Mouse (Mus musculus): ENCODE measurements at regions not wholly inside any gene's neighbourhood (a gene's known extent, or its start where the extent isn't known, plus 50 kb on each side); places are given as distances from the start of the nearest gene placed in this dataset.

DNA sequence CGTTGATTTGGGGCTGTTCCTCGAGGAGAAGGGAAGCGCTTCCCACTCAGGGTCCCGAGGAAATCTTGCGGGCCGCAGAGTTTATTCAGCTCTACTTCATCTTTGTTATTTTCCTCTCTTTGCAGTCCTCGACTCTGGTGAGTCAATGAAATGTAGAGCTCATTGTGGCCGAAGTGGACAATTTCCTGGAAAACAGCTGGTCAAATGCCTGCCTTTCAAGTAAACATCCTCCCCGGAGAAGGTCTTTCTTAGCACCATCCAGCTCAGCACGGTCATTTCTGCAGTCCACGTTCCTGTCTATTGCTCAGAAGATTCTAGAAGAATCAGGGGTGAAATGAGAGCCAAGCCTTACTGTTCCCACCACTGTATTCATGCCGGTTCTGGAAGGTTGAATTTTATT lies 133.0 kb downstream of the Bcas1 start:
- Histone ChIP-seq H3K4me1 (ENCODE audit: control insufficient read depth, insufficient read depth, low read length) (no peaks in the 10 kb centered on the region), H3K27ac (ENCODE audit: insufficient read depth, low read depth, low read length) (no peak overlapping the region), H3K4me3 (ENCODE audit: insufficient read depth, low read length) (no peak overlapping the region)
- TF ChIP-seq POLR2A (IDR thresholded peaks at IDR 0.05; ENCODE audit: borderline replicate concordance, low read depth, low read length): no peak
- TF ChIP-seq CTCF (IDR thresholded peaks at IDR 0.05; ENCODE audit: low read depth, low read length): no peak

DNA sequence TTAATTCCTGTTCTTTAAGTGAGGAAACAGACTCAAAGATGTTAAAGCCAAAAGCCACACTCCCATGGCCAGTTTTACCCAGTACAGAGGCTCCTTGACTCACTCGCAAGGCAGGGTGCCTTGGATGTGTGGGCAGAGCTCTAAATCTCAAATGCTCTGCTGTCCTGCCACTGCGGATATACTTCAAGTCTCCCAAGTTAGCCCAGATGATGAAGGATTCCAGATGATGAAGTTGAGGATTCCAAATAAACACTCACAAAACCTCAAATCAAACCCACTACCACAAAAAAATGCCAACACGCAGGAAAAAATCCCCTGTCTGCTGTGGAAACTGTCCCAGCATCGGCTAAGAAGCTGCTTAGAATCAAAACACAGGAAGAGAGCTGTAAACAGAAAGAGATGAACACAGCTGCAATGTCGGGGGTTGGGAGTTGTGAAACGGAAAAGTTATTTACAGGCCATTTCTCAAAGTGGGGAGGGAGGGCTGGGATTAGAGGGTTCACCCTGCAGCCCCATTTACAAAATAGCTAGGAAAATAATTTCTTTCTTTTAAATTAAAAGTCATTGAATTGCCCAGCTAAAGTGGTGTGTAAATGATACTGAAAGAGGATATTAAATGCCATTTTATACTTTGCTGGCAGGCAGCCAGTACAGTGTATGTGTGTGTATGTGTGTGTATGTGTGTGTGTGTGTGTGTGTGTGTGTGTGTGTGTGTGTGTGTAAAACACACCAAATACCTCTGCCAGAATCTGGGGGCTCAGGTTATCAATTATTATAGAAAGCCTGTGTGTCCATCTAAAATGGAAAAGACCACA lies 135.6 kb downstream of the Bcas1 start:
- TF ChIP-seq POLR2A (IDR thresholded peaks at IDR 0.05; ENCODE audit: borderline replicate concordance, low read depth, low read length): no peak
- no peak for TF ChIP-seq CTCF (IDR thresholded peaks at IDR 0.05; ENCODE audit: low read depth, low read length)
- Histone ChIP-seq H3K4me1 (ENCODE audit: control insufficient read depth, insufficient read depth, low read length) (peaks cover 3% of the 10 kb centered on the region; the same call in 1 of the 2 replicates), H3K4me3 (ENCODE audit: insufficient read depth, low read length) (no peak overlapping the region), H3K27ac (ENCODE audit: insufficient read depth, low read depth, low read length) (no peak overlapping the region)

DNA sequence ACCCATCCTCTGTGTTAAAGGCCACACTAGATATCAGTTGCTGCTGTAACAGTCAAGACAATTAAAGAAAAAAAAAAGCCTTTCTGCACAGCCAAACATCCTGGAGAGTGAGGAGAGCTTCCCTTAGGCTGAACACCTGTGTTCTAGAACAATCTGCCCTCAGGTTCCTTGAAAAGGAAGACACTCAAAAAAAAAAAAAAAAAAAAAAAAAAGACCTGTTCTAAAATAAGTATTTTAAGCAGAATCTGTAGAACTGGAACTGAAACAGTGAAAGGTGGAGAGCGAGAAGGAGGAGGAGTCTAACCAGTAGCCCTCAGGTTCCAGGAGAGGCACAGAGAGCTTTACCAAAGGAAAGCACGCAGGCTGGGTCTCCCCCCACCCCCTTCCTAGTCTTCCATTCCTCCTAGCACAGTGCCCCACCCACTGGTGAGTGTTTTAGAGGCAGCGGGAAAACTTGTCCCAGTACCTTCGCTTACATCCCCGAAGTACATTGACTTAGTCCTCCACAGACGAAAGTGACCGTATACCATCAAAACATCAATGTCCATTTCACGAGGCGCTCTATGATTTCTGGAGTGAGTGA lies 138.2 kb downstream of the Bcas1 start:
- Histone ChIP-seq H3K4me3 (ENCODE audit: insufficient read depth, low read length) (no peak overlapping the region), H3K4me1 (ENCODE audit: control insufficient read depth, insufficient read depth, low read length) (peaks cover 3% of the 10 kb centered on the region; the same call in 1 of the 2 replicates), H3K27ac (ENCODE audit: insufficient read depth, low read depth, low read length) (no peak overlapping the region)
- TF ChIP-seq POLR2A (IDR thresholded peaks at IDR 0.05; ENCODE audit: borderline replicate concordance, low read depth, low read length) (no peak), CTCF (IDR thresholded peaks at IDR 0.05; ENCODE audit: low read depth, low read length) (no peak)

DNA sequence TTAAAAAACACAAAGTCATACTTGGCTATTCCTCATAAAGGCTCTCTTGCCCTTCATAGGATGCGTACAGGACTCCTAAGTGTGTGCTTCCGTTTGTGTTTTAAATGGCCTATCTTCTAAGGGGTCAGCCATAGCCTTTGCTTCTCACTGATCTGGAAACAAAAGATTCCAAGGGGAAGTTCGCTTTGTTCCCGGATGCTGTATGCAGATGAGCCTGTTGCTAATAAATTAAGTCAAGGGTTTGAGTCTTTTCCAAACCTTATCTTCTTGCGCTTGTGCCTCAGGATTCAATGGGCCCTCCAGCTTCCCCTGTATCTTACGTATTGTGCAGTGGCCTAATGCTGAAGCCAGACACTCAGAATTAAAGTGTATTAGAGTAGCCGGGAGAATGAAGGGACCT lies 138.9 kb downstream of the Bcas1 start:
- no peak for TF ChIP-seq POLR2A (IDR thresholded peaks at IDR 0.05; ENCODE audit: borderline replicate concordance, low read depth, low read length)
- TF ChIP-seq CTCF (IDR thresholded peaks at IDR 0.05; ENCODE audit: low read depth, low read length): no peak
- Histone ChIP-seq H3K4me3 (ENCODE audit: insufficient read depth, low read length) (no peak overlapping the region), H3K27ac (ENCODE audit: insufficient read depth, low read depth, low read length) (no peak overlapping the region), H3K4me1 (ENCODE audit: control insufficient read depth, insufficient read depth, low read length) (peaks cover 3% of the 10 kb centered on the region; the same call in 1 of the 2 replicates)

DNA sequence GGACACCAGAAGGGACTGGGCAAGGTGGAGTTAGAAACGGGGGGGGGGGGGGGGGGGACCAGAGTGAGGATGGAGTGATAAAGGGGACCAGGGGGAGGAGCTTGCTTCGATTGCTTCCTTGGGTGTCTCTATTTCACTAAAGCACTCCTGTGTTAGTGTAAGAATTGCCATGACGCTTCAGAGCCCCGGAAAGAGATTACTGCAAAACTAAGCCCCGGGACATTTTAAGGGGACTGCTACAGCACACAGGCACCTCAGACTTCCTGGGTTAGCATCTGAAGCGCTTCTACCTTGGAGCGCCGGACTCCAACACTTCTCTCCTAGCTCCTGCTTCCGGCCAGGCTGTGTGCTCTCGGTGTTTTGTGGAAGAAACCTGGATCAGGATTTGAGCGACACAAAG lies 139.4 kb downstream of the Bcas1 start:
- H3K4me1 ChIP-seq (ENCODE audit: control insufficient read depth, insufficient read depth, low read length): peaks cover 3% of the 10 kb centered on the region; the same call in 1 of the 2 replicates
- no peak for TF ChIP-seq POLR2A (IDR thresholded peaks at IDR 0.05; ENCODE audit: borderline replicate concordance, low read depth, low read length)
- TF ChIP-seq CTCF (IDR thresholded peaks at IDR 0.05; ENCODE audit: low read depth, low read length): no peak
- no peak overlapping the region for H3K27ac ChIP-seq (ENCODE audit: insufficient read depth, low read depth, low read length)
- no peak overlapping the region for H3K4me3 ChIP-seq (ENCODE audit: insufficient read depth, low read length)

DNA sequence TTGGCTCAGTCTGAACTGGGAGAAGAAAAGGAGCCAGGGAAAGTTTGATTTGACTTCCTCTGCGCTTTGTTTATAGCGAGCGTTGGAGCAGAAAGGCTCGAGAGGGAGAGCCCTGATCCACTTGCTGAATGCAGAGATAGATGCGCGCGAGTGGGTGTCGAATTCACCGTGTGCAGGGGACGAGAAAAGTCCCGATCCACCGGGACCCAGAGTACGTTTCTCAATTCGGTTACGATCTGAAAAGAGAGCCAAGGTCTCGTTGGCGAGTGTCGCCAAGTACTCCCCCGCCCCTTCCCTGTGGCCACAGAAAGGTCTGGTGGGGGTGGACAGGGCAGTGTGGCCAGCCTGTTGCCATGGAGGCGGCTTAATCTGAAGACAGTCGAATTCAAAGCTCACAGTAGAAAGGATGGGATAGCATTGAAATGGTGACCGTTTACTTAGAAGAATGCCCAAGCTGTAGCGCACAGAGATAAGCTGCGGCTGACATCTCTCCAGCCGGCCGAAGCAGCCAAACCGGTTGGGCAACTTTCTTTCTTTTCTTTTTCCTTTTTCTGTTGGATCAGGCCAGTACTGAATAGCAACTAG lies 139.5 kb upstream of the Zfp217 start:
- H3K27ac ChIP-seq (ENCODE audit: insufficient read depth, low read depth, low read length): no peak overlapping the region
- peaks cover 3% of the 10 kb centered on the region; the same call in 1 of the 2 replicates for H3K4me1 ChIP-seq (ENCODE audit: control insufficient read depth, insufficient read depth, low read length)
- peak overlapping the region; percentile 55 for H3K4me3 ChIP-seq (ENCODE audit: insufficient read depth, low read length)

DNA sequence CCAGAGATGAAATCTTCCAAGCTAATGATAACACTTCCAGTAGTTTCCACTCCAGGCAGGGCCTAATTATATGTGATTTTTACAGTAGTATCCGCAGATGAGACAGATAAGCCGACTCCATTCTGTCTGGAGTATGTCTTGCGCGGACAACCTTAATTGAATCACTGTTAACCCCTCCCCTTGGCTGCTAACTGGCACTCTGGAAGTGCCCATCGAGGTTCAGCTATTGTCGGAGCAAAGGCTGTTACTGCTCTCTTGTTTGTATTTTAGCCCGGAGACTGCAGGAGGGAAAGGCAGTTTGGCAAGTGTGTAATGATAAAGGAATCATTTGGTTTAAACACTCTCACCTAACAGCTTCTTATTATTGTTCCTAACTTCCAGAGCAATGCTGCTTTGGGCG lies 138.9 kb upstream of the Zfp217 start:
- Histone ChIP-seq H3K4me1 (ENCODE audit: control insufficient read depth, insufficient read depth, low read length) (peaks cover 3% of the 10 kb centered on the region; the same call in 1 of the 2 replicates), H3K27ac (ENCODE audit: insufficient read depth, low read depth, low read length) (no peak overlapping the region), H3K4me3 (ENCODE audit: insufficient read depth, low read length) (no peak overlapping the region)
- TF ChIP-seq CTCF (IDR thresholded peaks at IDR 0.05; ENCODE audit: low read depth, low read length) (no peak), POLR2A (IDR thresholded peaks at IDR 0.05; ENCODE audit: borderline replicate concordance, low read depth, low read length) (no peak)

More for the DNA sequence above, 139.5 kb upstream of the Zfp217 start:
- TF ChIP-seq POLR2A (IDR thresholded peaks at IDR 0.05; ENCODE audit: borderline replicate concordance, low read depth, low read length) (no peak), CTCF (IDR thresholded peaks at IDR 0.05; ENCODE audit: low read depth, low read length) (no peak)

DNA sequence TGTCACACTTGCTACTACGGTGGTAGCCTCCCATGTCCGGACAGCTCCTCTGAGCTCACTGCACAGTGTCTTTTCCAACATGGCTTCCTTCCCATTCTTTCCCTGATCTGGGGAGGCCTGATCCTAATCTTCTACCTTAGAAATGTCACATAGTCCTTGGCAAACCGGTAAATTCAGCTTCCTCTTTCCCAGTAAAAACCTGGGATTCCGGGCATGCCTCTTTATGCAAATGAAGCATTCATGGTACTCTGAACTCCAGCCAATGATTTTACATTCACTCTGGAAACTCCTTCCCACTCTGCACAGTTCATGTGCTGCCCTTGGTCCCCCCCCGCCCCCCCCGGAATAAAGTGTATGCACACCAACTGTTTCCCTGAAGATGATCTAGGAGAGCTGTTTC lies 134.6 kb upstream of the Zfp217 start:
- peaks cover 1% of the 10 kb centered on the region; the same call in 1 of the 2 replicates for H3K4me1 ChIP-seq (ENCODE audit: control insufficient read depth, insufficient read depth, low read length)
- no peak overlapping the region for H3K4me3 ChIP-seq (ENCODE audit: insufficient read depth, low read length)
- no peak overlapping the region for H3K27ac ChIP-seq (ENCODE audit: insufficient read depth, low read depth, low read length)
- TF ChIP-seq POLR2A (IDR thresholded peaks at IDR 0.05; ENCODE audit: borderline replicate concordance, low read depth, low read length) (no peak), CTCF (IDR thresholded peaks at IDR 0.05; ENCODE audit: low read depth, low read length) (no peak)

DNA sequence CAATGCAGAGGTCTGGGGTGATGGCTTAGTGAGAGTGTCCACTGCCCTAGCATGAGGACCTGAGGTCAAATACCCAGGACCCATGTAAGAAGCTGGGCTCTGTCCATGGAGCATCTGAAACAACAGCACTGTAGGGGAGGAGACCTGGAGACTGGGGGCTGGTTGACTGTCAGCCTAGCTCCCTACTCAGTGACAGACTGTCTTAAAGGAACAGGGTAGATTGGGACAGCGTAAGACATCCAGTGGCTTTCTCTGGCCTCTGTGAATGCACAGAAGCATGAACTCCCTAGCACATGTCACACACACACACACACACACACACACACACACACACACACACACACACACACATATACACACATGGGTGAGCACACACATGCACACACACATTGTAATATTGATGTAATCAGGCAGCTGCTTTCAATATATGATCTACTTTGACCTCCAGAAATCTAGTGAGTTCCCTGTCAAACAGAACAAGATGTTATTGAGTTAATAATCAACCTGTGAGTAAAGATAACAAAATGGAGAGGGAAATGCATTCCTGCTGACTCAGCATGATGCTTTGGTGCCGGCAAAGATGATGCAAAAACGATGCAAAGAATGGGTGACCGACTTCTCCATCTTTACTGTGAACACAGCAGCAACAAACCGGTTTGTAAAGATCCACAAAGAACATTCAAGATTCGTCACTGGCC lies 133.6 kb upstream of the Zfp217 start:
- H3K4me1 ChIP-seq (ENCODE audit: control insufficient read depth, insufficient read depth, low read length): no peaks in the 10 kb centered on the region

More for the DNA sequence above, 133.6 kb upstream of the Zfp217 start:
- TF ChIP-seq CTCF (IDR thresholded peaks at IDR 0.05; ENCODE audit: low read depth, low read length) (no peak), POLR2A (IDR thresholded peaks at IDR 0.05; ENCODE audit: borderline replicate concordance, low read depth, low read length) (no peak)
- H3K27ac ChIP-seq (ENCODE audit: insufficient read depth, low read depth, low read length): no peak overlapping the region
- H3K4me3 ChIP-seq (ENCODE audit: insufficient read depth, low read length): no peak overlapping the region

All from bone marrow macrophage, adult 2 months (primary cell).